Mouse (Mus musculus): ENCODE data around the gene Uchl1.

GRCm38 (mm10) chr5:66654220-66654619 lies 21.7 kb upstream of the Uchl1 start:
- no peak for TF ChIP-seq POLR2A (IDR thresholded peaks at IDR 0.05; ENCODE audit: control insufficient read depth in 1 of 2, insufficient read depth in 1 of 2, low read depth in 1 of 2, low read length in 2 of 2, poor library complexity in 1 of 2)
- no peak for TF ChIP-seq BHLHE40 (IDR thresholded peaks at IDR 0.05; ENCODE audit: borderline replicate concordance, low read depth, low read length)
- no peak for TF ChIP-seq CTCF (IDR thresholded peaks at IDR 0.05 in 2 of 3, conservative IDR thresholded peaks at IDR 0.05 in 1 of 3; ENCODE audit: control insufficient read depth in 1 of 3, insufficient read depth in 1 of 3, low read depth in 2 of 3, low read length in 3 of 3, poor library complexity in 1 of 3, severe bottlenecking in 1 of 3)
- TF ChIP-seq MEF2A (IDR thresholded peaks at IDR 0.05; ENCODE audit: extremely low read depth, insufficient replicate concordance, low read depth, low read length, poor library complexity, severe bottlenecking) = no peak
- no peak for TF ChIP-seq EP300 (IDR thresholded peaks at IDR 0.05; ENCODE audit: low read depth in 1 of 2, low read length in 2 of 2)
- no peak for TF ChIP-seq RAD21 (IDR thresholded peaks at IDR 0.05; ENCODE audit: low read depth, low read length)
